Mouse (Mus musculus) liver, embryonic 16.5 days (tissue): Measurements from ENCODE around the gene Dvl2. TPM values are rescaled to one million over a fixed set of nuclear protein-coding genes. Genes with fewer than 3 reads are reported as not detected.

Source experiments
- ATAC-seq: fragments of 200-750 bp; cut with Nextera tagmentation; 2 replicates; pipeline ENCODE4 v1.8.0; 2017; ENCODE audit warnings: low read depth, mild to moderate bottlenecking, moderate number of reproducible peaks, moderate library complexity
- H3K27ac ChIP-seq: fragments of 300-500 bp; sonication (generic); 2 replicates; pipeline ENCODE4 v1.5.1; 2014; ENCODE audit warnings: mild to moderate bottlenecking, low read length
- H3K27me3 ChIP-seq: fragments of 300-500 bp; sonication (generic); 2 replicates; pipeline ENCODE4 v1.6.1; 2014; ENCODE audit warnings: low read depth, low read length, mixed read lengths; ENCODE audit not compliant: control insufficient read depth, insufficient read depth
- H3K36me3 ChIP-seq: fragments of 300-500 bp; sonication (generic); 2 replicates; pipeline ENCODE4 v1.6.1; 2014; ENCODE audit warnings: mild to moderate bottlenecking; ENCODE audit not compliant: control insufficient read depth, insufficient read depth
- H3K4me1 ChIP-seq: fragments of 300-500 bp; sonication (generic); 2 replicates; pipeline ENCODE4 v1.6.1; 2014; ENCODE audit warnings: low read depth, low read length, mixed read lengths; ENCODE audit not compliant: control insufficient read depth
- H3K4me2 ChIP-seq: fragments of 300-500 bp; sonication (generic); 2 replicates; pipeline ENCODE4 v1.6.1; 2014; ENCODE audit warnings: low read depth, low read length, mixed read lengths
- H3K4me3 ChIP-seq: fragments of 300-500 bp; sonication (generic); 2 replicates; pipeline ENCODE4 v1.5.1; 2014; ENCODE audit warnings: low read depth, mild to moderate bottlenecking, low read length
- H3K9ac ChIP-seq: fragments of 300-500 bp; sonication (generic); 2 replicates; pipeline ENCODE4 v1.6.1; 2014; ENCODE audit warnings: low read depth, low read length
- H3K9me3 ChIP-seq: fragments of 300-500 bp; sonication (generic); replicated peaks from 2 replicates; pipeline ENCODE4 v1.6.1; 2016; ENCODE audit warnings: low read length; ENCODE audit not compliant: control insufficient read depth
- WGBS: fragments of 180-500 bp; shearing (Covaris S2); extraction: QIAGEN DNeasy Blood & Tissue Kit; methylation state at CpG from one replicate; pipeline ENCODE4 v1.1.7; 2014; ENCODE audit not compliant: insufficient replicate concordance; 5-methylcytosine and 5-hydroxymethylcytosine counted together
- polyA plus RNA-seq: library from polyadenylated mRNA; unstranded; fragments of >200 nt; fragmentation: Nextera tagmentation; extraction: Ambion mirVana; gene quantifications from 2 replicates; pipeline ENCODE4 v1.2.1, GENCODE M21; 2015

Gene Dvl2
- polyA plus RNA-seq, 1 experiment from 2014 or later: 5.1 TPM

DNA sequence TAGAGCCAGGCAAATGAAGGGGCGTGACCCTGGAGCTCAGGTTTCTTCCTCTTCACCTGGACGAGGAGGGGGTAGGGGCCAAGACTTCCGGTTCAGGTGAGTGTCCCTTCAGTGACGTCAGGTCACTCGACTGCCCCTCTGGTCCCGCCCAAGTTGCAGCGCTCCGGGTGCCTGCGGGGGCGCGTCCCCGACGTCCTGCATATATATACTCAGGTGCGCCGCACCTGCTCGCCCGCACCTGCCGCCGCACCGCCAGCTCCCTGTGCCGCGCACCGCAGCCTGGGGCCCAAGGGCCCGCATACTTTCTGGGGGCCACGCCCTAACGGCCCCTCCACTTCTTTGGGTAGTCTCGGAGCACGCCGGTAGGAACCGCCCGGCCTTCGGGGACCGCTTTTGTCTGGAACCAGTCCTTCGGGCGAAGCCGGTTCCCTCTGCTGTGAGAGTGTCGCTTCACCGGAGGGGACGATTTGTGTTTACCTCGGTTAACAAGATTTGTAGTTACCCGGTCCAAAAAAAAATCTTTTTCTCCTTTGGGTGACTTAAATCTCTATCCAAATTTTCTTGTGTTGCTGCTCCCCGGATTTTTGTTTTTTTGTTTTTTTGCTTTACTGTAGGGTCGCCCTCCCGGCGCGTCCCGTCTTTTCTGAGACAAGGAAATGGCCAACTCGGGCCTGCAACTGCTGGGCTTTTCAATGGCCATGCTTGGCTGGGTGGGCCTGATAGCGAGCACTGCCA lies 35.0 kb upstream of the Dvl2 start:
- Histone ChIP-seq H3K36me3 (peaks cover 4% of the 10 kb centered on the region; the same call in 1 of the 2 replicates), H3K9me3 (no peaks in the 10 kb centered on the region), H3K27ac (no peak overlapping the region), H3K4me1 (peaks cover 14% of the 10 kb centered on the region), H3K9ac (no peak overlapping the region), H3K27me3 (peaks cover 62% of the 10 kb centered on the region), H3K4me3 (peak overlapping the region; percentile 34), H3K4me2 (peak overlapping the region; percentile 41)
- 4% methylated on average over 47 of the region's 49 CpGs for WGBS
- ATAC-seq: no peak

DNA sequence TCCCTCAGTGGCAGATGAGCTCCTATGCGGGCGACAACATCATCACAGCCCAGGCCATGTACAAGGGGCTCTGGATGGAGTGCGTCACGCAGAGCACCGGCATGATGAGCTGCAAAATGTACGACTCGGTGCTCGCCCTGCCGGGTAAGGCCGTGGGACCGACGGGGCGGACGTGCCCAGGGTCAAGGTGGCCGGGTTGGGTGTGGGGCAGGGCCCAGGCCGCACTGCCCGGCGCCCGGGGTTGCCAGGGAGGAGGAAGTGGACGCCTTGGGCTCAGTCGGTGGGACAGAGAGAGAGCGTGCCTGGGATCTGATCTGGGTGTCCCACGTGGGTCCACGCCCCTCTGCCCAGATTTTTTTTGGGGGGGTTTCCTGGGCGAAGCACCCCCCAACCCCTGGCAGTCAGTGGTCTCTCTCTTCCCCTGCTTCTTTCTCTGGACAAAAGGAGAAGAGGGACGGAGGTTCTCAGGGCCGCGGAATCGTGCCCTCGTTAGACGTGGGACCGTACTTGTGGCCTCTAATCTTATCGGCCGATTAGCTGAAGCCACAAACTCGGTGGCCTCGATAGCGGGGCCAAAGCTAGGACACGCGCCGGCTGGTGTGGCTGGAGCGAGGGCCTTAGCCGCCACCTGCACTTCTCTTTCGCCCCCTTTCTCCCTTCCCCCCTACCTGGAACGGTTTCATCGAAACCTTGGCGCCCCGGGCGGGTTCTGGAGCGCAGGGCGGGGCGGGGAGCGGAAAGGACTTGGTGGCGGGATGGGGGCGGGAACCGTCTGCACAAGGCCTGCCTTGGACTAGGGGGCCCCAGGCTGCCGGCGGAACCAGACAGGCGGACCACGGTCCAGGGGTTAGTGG lies 34.2 kb upstream of the Dvl2 start:
- Histone ChIP-seq H3K4me1 (peaks cover 14% of the 10 kb centered on the region), H3K4me3 (peak overlapping the region; percentile 44), H3K27ac (no peak overlapping the region), H3K9me3 (no peaks in the 10 kb centered on the region), H3K36me3 (peaks cover 4% of the 10 kb centered on the region; the same call in 1 of the 2 replicates), H3K27me3 (peaks cover 62% of the 10 kb centered on the region), H3K9ac (no peak overlapping the region), H3K4me2 (peak overlapping the region; percentile 59)
- ATAC-seq: peak; percentile 64
- WGBS: 1% methylated on average over 58 of the region's 59 CpGs

- no peak for ATAC-seq
Measured at GRCm38 (mm10) chr11:69966860-69967517, 33.4 kb upstream of the Dvl2 start.

GRCm38 (mm10) chr11:69968793-69969192 lies 31.6 kb upstream of the Dvl2 start:
- H3K27me3 ChIP-seq: peaks cover 41% of the 10 kb centered on the region
- H3K9me3 ChIP-seq: no peaks in the 10 kb centered on the region
- no peak for ATAC-seq
- H3K4me1 ChIP-seq: peaks cover 14% of the 10 kb centered on the region
- H3K36me3 ChIP-seq: peaks cover 7% of the 10 kb centered on the region
- no peak overlapping the region for H3K9ac ChIP-seq
- no peak overlapping the region for H3K4me2 ChIP-seq
- H3K27ac ChIP-seq: no peak overlapping the region
- 63% methylated on average over 4 of the region's 4 CpGs for WGBS
- H3K4me3 ChIP-seq: no peak overlapping the region

More at GRCm38 (mm10) chr11:69966860-69967517, 33.4 kb upstream of the Dvl2 start:
- Histone ChIP-seq H3K9me3 (no peaks in the 10 kb centered on the region), H3K4me3 (peak overlapping the region; percentile 44), H3K27ac (no peak overlapping the region), H3K36me3 (peaks cover 4% of the 10 kb centered on the region; the same call in 1 of the 2 replicates), H3K27me3 (peaks cover 58% of the 10 kb centered on the region), H3K4me2 (peak overlapping the region; percentile 59), H3K9ac (no peak overlapping the region), H3K4me1 (peaks cover 14% of the 10 kb centered on the region)
- whole genome bisulfite sequencing: 29% methylated on average over 17 of the region's 17 CpGs

DNA sequence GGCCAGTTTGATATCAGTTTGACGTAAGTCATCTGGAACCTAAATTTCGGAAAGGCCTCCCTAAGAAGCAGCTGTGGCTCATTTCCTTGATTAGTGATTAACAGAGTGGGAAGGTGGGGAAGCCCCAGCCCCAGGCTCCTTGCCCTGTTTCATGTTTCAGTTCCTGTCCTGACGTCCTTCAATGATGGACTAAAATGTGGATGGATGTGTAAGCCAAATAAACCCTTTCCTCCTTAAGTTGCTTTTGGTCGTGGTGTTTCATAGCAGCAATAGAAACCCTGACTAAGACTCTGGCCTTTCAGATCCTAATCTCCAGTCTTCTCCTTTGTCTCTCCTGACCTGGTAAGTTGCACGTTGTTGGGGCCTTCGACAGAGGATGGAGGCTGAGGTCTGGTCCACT lies 30.2 kb upstream of the Dvl2 start:
- Histone ChIP-seq H3K9me3 (no peaks in the 10 kb centered on the region), H3K9ac (no peak overlapping the region), H3K27me3 (peaks cover 27% of the 10 kb centered on the region), H3K4me1 (peaks cover 13% of the 10 kb centered on the region), H3K36me3 (peaks cover 12% of the 10 kb centered on the region), H3K4me2 (no peak overlapping the region), H3K4me3 (no peak overlapping the region), H3K27ac (no peak overlapping the region)
- ATAC-seq: no peak
- 79% methylated on average over 6 of the region's 6 CpGs for WGBS

DNA sequence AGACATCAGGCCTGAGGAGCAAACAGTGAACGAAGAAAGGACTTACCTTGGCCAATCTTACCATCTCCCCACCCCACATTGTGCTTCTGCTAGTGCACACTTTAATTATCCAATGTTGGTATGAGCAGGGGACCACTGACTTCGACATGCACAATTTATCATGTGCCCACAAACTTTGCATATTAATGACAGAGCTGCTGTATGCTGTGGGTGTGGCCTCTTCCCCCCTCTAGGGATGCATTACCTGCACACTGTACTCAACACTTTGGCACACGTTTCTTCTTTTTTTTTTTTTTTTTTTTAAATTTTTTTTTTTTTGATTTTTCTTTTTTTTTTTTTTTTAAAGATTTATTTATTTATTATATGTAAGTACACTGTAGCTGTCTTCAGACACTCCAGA lies 29.6 kb upstream of the Dvl2 start:
- H3K27me3 ChIP-seq: peaks cover 21% of the 10 kb centered on the region
- peaks cover 10% of the 10 kb centered on the region for H3K4me1 ChIP-seq
- H3K4me2 ChIP-seq: no peak overlapping the region
- H3K27ac ChIP-seq: no peak overlapping the region
- no peak for ATAC-seq
- H3K4me3 ChIP-seq: no peak overlapping the region
- WGBS: 59% methylated on average over 3 of the region's 3 CpGs
- H3K9ac ChIP-seq: no peak overlapping the region
- no peaks in the 10 kb centered on the region for H3K9me3 ChIP-seq
- peaks cover 15% of the 10 kb centered on the region for H3K36me3 ChIP-seq

- Histone ChIP-seq H3K27me3 (no peaks in the 10 kb centered on the region), H3K36me3 (peaks cover 13% of the 10 kb centered on the region), H3K27ac (no peak overlapping the region), H3K4me1 (peaks cover 7% of the 10 kb centered on the region), H3K9me3 (no peaks in the 10 kb centered on the region), H3K4me3 (no peak overlapping the region), H3K4me2 (no peak overlapping the region), H3K9ac (no peak overlapping the region)
- no peak for ATAC-seq
- WGBS: 79% methylated on average over 2 of the region's 2 CpGs
Measured at GRCm38 (mm10) chr11:69974907-69975306, 25.5 kb upstream of the Dvl2 start.

- H3K27me3 ChIP-seq: no peaks in the 10 kb centered on the region
- 70% methylated on average over 4 of the region's 4 CpGs for WGBS
- H3K27ac ChIP-seq: no peak overlapping the region
- no peak overlapping the region for H3K9ac ChIP-seq
- peaks cover 7% of the 10 kb centered on the region for H3K4me1 ChIP-seq
- no peak overlapping the region for H3K4me3 ChIP-seq
- H3K36me3 ChIP-seq: peaks cover 13% of the 10 kb centered on the region
- no peak for ATAC-seq
- H3K9me3 ChIP-seq: no peaks in the 10 kb centered on the region
- no peak overlapping the region for H3K4me2 ChIP-seq
Measured at GRCm38 (mm10) chr11:69976271-69976670, 24.1 kb upstream of the Dvl2 start.
